Mouse (Mus musculus) neutrophil, adult 5-6 weeks (primary cell): Measurements from ENCODE around the gene Babam2. TPM values are rescaled to one million over a fixed set of nuclear protein-coding genes. Genes with fewer than 3 reads are reported as not detected.
"Not testable (repeated sequence)": the region's sequence is repeated elsewhere in the genome, so short reads cannot be mapped to it uniquely, and the experiment has no call there.

Experiments used
- ATAC-seq: fragments of 151-379, 151-347 bp; 2 replicates; pipeline ENCODE4 v1.8.0; 2017; ENCODE audit warnings: mild to moderate bottlenecking, moderate TSS enrichment; ENCODE audit not compliant: insufficient number of reproducible peaks, poor library complexity, low FRiP score, severe bottlenecking; ENCODE audit errors: extremely low read depth
- total RNA-seq: library from RNA; stranded (forward); fragments of 200-1000 nt; gene quantifications from 2 replicates; pipeline ENCODE4 v1.2.3, GENCODE M21; 2017

Gene Babam2
- total RNA-seq, 1 experiment from 2014 or later: 51.3 TPM

- ATAC-seq: no peak
Observed at GRCm38 (mm10) chr5:31815129-31815528, 117.6 kb downstream of the Babam2 start.

GRCm38 (mm10) chr5:31816082-31816481 lies 118.6 kb downstream of the Babam2 start:
- ATAC-seq: no peak

DNA sequence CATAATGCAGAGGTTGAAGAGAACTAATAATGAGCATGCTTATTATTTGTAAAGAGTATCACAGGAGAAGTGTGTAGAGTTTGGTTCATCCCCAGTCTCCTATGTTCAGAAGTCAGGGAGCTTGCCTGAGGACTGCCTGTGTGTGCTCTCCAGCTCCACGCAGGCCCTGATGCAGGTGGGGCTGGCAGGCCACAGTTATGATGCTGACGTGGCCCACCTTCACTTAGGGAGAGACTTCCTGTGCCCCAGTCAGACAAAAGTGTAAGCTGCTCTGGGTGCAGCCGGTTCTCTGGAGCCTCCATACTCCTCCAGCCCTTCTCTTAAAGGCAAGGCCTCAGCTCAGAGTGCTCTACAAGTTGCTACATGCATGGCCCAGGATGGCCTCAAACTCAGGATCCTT lies 123.3 kb downstream of the Babam2 start:
- ATAC-seq: no peak

GRCm38 (mm10) chr5:31821204-31821603 lies 123.7 kb downstream of the Babam2 start:
- ATAC-seq: no peak

- no peak for ATAC-seq
Observed at GRCm38 (mm10) chr5:31823673-31824072, 126.2 kb downstream of the Babam2 start.

- ATAC-seq: no peak
Observed at GRCm38 (mm10) chr5:31824126-31824525, 126.6 kb downstream of the Babam2 start.

DNA sequence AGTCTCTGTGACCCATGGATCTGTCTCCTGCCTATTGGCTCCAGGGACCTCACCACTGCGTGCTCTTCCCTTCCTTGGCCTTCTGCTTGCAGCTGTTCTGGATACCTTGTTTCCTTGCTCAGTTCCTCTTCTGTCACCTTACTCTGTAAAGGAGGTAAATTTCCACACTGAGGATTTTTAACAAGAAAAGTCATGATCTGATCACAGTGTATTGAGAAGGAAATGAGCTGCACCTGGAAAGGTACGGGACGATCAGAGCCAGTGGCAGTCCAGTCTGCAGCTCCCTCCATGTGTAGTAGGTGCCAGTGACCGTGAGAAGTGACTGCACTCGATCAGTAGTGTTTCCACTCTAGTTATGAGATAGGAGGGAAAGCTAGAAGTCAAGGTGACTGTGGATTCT lies 129.8 kb downstream of the Babam2 start:
- no peak for ATAC-seq

- ATAC-seq: no peak
Observed at GRCm38 (mm10) chr5:31827896-31828295, 130.4 kb downstream of the Babam2 start.

DNA sequence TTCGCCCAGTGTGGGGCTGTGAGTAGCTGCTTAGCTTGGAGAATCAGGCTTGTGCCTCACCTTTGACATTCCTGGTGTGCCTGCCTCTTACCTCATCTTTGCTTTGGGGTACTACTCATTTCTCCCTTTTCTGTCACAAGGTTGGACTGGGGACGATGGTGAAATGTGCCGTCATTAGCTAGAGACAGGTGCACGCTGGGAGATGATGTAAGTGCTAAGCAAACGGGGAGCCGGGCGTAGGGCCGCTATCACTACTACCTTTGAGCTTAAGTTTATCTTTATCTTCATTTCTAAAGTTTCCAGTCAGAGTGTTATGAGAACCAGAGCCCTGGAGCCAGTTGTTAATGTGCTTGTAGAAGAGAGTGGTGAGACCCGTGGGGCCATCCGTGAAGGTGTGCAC lies 131.3 kb downstream of the Babam2 start:
- ATAC-seq: no peak

DNA sequence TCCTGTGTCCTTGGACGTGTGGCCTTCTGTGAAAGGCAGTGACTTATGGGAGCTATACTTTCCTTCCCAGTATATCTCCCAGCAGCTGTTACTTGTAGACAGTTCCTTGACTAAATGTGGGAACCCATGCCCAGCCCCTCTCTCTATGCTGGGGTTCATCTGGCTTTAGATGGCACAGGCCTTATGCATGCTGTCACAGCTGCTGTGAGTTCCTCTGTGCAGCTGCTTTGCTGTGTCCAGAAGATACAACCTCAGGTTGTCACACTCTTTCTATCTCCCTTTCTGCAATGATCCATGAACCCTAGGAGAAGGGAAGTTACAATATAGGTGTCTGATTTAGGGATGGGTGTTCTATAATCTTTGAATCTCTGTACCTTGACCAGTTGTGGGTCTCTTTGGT lies 132.1 kb downstream of the Babam2 start:
- ATAC-seq: no peak

- ATAC-seq: no peak
Observed at GRCm38 (mm10) chr5:31831587-31831986, 134.1 kb downstream of the Babam2 start.

DNA sequence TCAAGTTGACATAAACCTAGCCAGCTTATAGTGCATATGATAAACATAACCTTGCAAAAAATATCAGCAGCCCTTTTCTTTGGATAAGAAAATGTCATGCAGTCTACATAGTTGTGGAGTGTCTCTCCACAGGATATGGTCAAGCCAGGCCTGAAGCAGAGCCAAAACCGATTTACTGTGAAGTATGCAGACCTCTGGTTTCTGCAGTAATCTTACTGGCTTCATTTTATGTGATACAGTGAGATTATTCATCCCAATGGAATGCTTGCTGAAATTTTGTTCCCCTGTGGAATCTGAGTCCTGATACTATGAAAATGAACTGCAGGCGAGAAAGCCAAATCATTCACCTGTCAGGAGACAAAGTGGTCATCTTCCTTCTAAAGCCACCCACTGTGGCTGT lies 138.2 kb downstream of the Babam2 start:
- no peak for ATAC-seq

DNA sequence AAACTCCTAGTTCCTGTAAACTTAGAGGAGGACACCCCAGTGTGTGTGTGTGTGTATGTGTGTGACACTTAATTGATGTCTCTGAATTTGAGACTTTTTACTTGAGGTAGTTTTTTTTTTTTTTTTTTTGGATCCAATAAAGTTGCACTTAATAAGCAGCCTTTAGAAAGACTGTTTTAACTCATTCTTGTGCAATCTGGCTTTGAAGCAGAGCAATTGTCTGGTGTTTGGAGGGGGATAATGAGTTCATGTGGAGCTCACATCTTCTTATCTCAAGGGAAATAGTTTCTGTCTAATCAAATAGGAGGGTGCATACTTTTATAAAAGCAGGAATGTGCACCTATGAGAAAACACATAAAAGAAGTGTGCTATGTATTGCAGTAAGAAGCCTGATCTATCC lies 142.5 kb downstream of the Babam2 start:
- ATAC-seq: no peak

DNA sequence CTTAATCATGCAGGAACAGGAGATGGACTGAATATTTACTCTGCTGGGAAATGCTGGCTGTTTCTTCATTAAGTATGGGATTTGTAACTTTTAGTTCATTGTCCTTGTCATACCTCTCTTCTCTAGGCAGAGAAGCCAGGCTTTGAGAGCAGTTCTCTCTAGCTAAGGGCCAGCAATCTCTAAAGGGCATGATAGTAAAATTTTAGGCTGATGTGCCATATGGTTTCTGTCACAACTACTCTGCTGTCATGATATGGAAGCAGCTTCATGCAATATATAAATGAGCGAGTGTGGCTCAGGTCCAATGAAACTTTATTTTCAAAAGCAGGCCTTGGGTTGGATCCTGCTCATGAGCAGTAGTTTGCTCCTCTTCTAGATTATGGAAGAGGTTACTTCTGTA lies 142.9 kb downstream of the Babam2 start:
- no peak for ATAC-seq

DNA sequence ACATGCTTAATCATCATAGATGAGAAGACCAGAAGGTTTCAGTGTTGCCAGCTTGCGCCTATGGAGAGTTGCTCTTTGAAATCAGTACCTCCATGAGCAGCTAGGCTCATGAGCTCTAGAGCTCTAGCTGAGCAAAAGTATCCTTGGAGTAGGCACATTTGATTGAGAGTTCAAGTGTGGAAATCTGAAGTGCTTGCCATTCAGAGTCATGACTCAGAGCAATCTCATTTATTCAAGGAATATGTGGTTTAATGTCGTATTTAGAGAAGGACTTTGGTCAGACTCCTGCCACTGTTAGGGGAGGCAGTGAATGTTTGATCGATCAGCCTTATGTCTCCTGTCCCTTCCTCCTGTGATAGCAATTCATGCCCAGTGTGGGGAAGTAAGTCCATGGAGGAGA lies 147.4 kb downstream of the Babam2 start:
- ATAC-seq: no peak

DNA sequence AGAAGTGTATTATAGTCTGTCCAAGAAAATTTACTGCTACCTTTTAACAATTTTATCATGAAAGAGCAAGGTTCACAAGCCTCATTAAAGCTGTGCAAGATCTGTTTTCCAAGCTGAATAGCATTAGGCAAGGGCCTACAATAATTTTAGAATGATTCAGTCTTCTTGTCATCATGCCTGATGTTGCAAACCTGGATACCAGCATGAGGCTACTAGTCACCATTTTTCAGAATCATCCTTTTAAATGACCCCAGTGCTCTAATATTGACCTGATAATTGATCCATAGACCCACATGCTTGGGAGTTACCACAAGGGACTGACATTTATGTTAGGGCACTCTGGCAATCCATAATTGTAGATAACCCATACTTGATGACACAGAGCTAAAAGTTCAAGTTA lies 149.5 kb downstream of the Babam2 start:
- no peak for ATAC-seq

DNA sequence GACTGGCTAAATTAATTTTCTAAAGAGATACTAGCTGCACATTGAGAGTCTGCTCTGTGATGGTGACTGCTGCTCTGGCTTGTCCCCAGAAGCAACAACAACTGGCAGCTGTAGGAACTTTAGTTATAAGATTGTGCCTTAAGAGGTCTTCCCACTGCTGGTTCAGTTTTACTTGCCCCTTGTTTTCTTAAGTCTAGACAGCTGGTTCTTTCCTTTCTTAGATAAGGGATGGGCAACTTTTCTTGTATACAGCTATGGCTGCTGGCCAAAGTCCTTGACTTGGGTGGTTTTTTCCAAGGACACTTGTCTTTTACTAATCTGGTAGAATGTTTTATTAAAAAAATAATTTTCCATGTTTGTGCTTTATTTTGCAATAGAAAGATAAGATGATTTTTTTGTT lies 151.5 kb downstream of the Babam2 start:
- no peak for ATAC-seq

DNA sequence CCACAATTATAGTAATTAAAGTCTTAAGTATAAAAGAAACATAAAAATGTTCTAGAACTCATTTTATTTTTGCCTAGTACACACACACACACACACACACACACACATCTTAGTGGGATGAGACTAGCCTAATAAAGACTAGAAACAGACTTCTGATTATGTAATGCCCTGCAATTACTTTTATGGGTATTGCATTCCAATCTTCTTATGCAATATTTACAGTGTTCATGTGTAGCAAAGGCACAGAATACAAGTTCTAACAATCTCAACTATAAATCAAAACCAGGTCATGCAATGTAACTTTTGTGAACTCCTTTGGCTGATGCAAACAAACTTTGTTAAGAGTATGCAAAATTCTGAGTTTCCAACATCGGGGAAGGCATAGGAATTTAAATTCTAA lies 155.3 kb downstream of the Babam2 start:
- ATAC-seq: no peak

- ATAC-seq: no peak
Observed at GRCm38 (mm10) chr5:31853831-31854230, 156.3 kb downstream of the Babam2 start.

GRCm38 (mm10) chr5:31858877-31859276 lies 161.4 kb downstream of the Babam2 start:
- ATAC-seq: not testable (repeated sequence)

DNA sequence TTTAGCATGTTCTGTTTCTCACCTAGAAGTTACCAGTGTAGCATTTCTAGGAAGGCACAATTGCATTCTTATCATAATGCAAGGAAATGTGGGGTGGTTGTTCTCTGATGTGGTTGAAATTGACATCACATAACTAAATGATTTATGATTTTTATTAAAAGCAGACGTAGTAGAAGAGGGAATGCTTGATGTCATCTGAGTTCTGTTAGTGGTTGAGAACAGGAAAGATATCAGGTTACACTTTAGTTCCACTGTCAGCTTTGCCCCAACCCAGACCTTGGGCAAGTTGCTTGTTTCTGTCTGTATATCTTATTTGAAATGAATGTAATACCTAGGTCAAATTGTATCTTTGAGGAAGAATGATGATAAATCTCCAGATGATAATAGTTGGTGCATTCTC lies 162.9 kb downstream of the Babam2 start:
- no peak for ATAC-seq
